Mouse (Mus musculus) T-helper 17 cell (primary cell): ENCODE measurements around the gene Ctrb1.
"Not testable (repeated sequence)": the region's sequence is repeated elsewhere in the genome, so short reads cannot be mapped to it uniquely, and the experiment has no call there.

Experiments
- in situ Hi-C, 2 experiments: fragments of 300-600 bp; cut with MboI, MseI; formaldehyde crosslinking; loops; 1 replicate in 1 of 2; 2 replicates in 1 of 2; pipeline ENCODE4 v1.15.1; 2025; ENCODE audit warnings: high pct_unique_total_duplicates in 2 of 2

Gene Ctrb1

DNA sequence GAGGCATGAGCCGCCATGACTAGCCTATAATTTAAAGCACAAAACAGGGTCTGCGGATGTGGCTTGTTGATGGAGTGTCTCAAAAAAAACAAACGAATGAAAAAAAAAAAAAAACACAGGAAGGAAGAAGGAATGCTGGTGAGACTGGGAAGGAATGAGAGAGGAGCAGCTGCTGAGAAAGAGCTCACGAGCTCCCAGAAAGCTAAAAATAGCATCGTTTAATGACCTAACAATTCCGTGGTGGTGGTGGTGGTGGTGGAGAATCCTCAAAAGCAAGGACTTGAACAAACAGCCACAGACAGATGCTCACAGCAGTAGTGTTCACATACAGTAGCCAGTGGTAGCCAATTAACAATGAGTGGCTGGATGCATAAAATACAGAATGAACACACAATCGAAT, 4.6 kb upstream of the Ctrb1 start:
- in situ Hi-C loops = no loop called here

DNA sequence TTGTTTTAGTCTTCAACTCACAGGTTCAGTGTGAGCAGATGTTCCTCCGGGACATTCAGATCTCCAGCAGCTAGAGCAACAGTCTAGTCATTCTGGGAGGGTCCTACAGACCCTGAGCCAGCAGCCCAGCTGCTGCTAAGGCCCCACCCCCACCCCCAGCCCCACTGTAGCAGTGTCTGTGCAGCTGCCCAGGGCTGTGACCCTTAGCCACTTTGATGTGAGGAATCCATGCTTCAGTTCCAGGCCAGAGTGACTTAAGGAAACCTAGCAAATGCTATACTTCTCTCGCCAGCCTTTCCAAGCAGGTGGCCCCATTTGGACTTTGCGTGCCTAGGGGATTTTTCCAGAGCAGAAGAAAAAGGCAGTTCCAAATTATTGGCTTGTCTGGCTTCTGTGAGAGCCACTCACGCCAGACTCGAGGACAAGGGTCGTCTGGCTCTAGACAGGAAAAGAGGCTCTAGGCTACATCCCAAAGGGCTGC, 2.5 kb upstream of the Ctrb1 start:
- in situ Hi-C loops = no loop called here

DNA sequence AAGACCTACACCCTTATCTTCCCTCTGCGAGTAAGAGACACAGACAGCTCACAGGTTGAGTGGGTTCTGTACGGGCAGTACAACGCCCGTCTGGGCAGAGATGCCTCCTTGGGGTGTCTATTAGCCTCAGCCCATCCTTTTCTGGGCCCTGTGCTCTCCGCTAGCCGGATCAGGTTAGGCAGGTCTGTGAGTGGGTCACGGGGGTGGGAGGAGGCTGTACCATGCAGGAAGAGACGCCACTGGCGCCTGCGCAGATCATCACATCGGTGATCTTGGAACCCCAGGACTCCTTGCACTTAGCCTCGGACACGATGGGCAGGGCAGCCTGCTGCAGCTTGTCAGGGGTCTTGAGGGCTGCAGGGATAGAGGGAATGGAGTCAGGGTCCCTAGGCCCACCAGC, 3.9 kb downstream of the Ctrb1 start:
- in situ Hi-C loops = no loop called here

DNA sequence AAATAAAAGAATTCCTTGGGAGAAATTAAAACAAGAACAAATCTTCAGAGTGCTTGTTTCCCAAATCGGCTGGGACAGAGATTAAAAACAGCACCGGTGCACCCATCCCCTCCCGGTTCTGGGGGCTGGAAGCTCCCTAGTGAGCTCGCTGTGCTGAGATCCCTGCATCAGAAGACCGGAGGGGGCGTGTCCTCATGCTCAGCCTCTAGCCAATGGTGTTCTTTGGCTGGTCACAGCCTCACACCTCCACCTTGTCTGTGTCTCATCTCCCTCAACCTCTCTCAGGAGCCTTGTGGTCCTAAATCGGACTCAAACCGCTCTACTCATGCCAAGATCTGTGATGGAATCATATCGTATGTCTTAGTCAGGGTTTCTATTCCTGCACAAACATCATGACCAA, 8.3 kb downstream of the Ctrb1 start:
- in situ Hi-C loops = no loop called here

DNA sequence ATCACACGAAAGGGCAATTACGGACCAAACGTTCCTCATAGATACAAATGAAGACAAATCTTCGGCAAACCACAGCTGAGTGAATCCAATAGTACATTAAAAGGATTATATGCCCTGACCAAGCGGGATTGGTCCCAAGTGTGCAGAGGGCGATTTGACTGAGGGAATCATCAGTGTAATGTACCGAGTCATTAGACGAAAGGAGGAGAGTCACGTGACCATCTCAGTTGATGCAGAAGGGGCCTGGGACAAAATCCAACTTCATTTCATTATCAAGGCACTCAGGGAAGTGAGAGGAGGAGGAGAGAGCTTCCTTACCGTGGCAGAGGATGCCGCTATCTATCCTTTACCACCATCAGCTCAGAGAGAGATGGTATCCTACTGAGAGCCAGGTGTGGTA, 9.7 kb downstream of the Ctrb1 start:
- in situ Hi-C loops = no loop called here

DNA sequence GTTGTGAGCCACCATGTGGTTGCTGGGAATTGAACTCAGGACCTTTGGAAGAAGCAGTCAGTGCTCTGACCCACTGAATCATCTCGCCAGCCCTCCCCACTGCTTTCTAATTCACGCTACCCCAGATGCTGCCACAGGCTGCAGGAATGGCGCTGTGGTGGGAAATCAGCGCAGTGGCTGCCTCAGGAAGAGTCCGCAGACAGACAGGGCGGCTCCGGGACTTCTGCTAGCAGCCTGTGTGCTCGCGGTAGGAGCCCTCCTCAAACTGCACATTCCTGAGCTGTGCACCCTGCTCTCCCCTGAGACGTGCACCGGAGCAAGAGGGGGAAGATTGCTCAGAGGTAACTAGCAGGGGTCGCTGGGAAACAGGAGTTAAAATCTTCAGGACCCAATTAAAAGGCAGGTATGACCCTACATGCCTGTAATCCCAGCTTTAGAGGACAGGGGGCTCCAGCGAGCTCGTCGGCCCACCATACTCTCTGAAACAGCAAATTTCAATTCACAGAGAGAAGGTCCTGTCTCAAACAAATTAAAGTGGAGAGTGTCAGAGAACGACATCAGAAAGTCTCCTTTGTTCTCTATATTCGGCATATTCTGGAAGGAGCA, 10.3 kb downstream of the Ctrb1 start:
- in situ Hi-C loops = no loop called here

DNA sequence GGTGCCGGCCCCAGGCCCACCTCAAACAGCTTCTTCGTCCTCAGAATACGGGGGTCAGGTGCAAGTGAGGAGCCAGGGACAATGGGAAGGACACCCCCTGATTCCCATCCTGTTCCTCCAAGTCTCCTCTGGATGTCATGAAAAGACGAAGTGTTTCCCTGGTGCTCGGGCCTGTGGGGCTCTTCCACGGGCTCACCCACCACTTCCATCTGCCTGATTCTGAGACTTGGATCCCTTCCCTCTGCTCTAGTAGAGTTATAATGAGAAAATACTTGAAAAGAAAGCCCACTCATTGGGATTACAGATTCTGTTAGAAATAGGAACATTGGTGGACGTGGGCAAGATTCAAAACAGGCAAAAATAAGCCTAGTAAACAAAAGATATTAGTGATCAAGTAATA, 12.0 kb downstream of the Ctrb1 start:
- in situ Hi-C loops = loop anchor here in 1 of 2 experiments (10.0 kb wide), 1 partner anchor 1464 kb away; the partner anchor contains the start of gene Cmtr2

DNA sequence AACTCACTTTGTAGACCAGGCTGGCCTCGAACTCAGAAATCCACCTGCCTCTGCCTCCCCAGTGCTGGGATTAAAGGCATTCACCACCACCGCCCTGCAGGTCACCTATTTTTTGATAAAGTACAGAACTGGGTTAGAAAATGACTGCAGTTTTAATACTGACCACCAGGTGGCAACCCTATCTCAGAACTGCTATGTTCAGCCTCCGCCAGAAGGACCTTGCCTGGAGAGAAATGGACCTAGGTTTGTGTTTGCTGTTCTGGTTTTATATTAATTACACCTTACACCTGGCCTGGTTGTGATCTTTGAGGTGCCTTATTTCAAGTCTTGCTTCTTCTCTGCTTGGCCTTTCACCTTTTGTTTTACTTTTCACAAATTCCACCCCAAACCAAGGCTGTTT, 12.7 kb downstream of the Ctrb1 start:
- in situ Hi-C loops = loop anchor here in 1 of 2 experiments (10.0 kb wide), 1 partner anchor 1463 kb away; the partner anchor contains the start of gene Cmtr2

DNA sequence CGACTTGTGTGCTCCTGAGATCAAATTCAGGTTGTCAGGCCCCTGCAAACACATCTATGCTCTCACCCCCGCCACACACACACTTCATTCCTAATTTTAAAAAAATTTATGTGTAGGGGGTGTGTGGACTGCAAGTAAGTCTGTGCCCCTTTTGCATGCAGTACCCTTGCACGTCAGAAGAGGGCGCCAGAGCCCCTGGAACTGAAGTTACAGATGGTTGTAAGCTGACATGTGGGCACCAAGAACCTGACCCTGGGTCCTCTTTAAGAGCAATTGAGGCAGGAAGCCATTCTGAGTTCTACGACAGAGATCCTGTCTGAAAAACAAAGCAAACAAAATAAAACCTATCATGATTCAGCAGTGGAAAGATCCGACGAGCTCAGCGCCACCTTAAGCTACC, 14.6 kb downstream of the Ctrb1 start:
- in situ Hi-C loops = loop anchor here in 1 of 2 experiments (10.0 kb wide), 1 partner anchor 1461 kb away; the partner anchor contains the start of gene Cmtr2

DNA sequence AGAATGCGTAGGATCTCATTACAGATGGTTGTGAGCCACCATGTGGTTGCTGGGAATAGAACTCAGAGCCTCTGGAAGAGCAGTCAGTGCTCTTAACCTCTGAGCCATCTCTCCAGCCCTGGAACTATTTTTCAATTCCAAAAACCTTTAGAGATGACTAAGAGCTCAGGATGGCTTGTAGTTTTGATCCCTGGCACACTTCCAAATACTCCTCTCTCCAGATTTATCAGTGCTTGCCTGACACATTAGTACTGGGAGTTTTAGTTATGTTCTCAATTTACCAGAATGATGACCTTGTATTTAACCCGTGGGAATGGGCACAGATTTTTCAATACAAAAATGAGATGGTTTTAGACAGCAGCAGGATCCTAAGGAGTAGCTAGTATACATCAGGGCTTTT, 24.1 kb downstream of the Ctrb1 start:
- in situ Hi-C loops = no loop called here

DNA sequence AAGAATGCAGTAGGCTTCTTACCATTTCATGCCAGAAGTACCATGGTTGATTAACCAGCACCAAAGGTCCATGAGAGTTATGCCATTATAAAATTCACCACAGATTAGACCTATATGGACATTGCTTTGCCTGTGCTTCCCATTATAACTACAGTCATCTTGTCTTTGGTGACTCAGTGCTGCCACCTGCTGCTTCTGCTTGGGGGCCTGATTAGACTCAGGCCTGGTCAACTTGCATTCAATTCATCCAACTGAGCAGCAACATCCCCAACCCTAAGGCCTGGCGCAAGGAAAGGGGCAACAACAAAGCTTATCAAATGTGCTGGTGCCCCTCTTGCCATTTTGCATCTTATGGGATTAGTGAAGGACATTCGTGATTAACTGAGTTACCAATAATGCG, 28.3 kb downstream of the Ctrb1 start:
- in situ Hi-C loops = no loop called here

DNA sequence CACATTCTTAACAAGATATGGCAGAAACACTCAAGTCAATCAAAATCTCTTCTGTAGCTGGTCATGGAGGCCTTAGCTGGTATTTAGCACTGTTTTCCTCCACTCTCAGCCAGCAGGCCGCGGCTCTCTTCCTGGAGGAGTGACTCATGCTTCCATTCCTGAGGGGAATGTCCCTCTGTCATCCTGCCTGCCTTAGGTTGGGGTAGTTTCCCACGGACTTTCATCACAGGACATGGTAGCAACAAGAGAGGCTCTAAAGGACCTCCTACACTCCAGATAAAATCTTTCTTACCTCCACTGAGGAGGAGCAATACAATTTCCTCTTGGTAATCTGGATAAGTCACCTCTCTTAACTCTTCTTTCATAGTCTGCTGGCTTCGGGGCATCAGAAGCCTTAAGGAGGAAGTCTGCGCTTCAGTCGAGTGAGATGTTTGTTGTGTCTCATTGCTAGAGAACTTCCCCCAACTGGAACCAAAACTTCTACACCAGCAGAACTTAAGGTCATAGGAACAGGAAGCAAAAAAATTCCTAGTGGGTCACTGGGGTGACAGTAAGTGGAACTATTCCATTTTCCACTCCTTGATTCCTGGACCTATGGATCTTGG, 31.9 kb downstream of the Ctrb1 start:
- in situ Hi-C loops = no loop called here

DNA sequence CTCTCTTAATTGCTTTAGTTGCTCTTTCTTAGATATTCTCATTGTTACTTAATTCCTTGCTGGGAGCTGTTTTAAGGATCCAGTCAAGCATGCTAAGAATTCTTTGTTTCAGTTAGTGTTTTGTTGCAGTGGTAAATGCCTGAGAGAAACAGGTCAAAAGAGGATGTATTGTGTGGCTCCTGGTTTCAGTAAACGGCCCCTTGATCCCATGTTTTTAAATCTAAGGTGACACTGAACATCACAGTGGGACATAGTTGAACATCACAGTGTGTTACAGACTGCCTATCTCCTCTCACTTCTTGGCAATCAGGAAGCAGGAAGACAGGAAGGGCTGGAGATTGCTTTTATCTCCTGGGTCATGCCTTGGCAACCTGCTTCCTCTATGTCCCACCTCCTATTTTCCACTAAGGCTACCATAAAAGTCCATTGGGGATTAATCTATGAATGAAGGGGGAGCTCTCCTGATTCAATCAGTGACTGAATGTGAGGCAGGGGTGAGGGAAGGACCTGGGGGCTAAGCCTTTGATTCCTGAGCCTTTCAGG, 33.4 kb downstream of the Ctrb1 start:
- in situ Hi-C loops = no loop called here

DNA sequence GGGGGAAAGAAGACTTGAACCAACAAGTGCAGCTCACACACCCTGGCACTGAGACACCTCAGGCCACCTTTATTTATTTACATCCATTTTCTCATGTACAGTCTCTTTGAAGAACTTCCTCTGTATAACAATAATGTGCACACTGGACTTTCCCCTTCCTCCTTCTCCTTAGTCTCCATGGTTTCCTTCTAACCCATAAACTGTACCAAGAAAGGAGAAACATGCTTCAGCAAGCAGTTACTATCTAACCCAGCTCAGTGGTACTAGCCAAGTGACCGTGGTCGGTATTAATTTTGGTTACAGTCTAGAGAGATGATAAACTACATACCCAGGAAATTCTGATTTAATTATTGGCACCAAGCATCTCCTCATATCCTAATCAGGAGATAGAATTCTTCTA, 37.3 kb downstream of the Ctrb1 start:
- in situ Hi-C loops = no loop called here

DNA sequence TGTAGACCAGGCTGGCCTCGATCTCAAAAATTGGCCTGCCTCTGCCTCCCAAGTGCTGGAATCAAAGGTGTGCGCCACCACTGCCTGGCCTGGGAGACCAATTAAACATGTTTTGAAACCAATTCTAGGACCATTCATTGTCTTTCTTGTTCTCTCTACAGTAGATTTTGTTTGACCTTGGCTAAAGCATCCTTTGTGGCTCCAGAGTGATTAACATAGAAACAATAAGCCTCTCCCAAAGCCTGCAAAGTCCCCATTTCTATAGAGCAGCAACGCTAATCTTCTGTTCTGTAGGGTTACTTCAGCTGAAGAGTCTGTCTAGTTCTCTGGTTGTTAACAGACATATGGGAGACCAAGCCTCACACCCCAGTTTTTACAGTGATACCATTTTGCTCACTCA, 40.2 kb downstream of the Ctrb1 start:
- in situ Hi-C loops = no loop called here

DNA sequence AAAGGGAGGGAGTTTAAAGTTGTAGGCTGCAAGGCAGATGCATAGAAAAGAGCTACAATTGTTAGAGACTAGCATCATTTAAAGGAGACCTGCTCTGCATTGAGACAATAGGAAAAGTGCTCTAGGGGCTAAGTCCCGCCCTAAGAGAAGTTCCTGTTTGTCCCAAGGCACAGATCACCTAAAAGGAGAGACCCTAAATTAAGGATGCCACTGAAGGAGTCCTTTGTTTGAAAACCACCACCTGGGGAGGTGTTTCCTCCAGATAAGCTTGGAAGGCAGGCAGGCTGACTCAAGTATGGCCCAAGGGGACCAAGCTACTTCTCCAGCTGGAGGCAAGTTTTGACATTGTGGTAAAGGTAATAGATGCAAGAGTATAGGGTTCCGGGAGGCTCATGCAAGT, 42.0 kb downstream of the Ctrb1 start:
- in situ Hi-C loops = no loop called here

DNA sequence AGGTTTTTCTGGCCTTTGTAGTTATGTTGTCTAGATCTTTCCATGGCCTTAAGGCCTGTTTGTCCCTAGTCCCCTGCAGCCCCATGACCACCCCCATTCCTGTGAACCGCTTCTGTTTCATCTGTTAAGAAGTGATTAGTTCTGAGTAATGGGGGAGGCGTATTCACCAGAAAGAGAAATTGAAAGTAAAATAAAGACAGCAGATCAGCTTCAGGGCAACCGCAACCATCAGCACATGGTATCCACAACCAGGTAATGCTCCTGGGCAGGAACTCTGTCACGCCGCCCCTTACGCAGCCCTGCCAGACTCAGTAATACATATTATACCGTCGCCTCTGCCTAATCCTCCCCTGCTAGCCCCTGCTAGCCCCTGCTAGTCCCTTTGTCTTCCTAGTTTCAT, 45.1 kb downstream of the Ctrb1 start:
- in situ Hi-C loops = no loop called here

DNA sequence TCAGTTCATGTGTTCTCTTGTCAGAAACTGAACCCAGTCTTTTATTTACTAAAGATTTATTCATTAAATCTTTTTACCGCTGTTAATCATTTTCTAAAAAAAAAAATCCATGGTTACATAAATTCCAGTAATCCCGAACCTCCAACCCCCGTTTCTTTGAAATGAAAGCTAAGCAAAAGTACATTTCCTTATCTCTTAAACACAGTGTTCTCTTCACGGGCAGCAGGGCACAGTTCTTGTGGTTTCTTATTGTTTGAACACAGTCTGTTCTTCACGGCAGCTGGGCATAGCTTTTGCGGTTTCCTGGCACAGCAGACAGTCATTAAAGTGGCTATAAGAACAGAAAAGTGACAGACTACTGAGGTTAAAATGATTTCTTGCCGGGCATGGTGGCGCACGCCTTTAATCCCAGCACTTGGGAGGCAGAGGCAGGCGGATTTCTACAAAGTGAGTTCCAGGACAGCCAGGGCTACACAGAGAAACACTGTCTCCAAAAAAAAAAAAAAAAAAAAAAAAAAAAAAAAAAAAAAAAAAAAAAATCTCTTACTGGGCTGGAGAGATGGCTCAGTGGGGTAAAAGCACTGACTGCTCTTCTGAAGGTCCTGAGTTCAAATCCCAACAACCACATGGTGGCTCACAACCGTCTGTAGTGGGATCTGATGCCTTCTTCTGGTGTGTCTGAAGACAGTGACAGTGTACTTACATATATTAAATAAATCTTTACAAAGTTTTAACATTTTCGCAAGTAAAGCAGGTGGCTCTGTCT, 46.3 kb downstream of the Ctrb1 start:
- in situ Hi-C loops = not testable (repeated sequence)

DNA sequence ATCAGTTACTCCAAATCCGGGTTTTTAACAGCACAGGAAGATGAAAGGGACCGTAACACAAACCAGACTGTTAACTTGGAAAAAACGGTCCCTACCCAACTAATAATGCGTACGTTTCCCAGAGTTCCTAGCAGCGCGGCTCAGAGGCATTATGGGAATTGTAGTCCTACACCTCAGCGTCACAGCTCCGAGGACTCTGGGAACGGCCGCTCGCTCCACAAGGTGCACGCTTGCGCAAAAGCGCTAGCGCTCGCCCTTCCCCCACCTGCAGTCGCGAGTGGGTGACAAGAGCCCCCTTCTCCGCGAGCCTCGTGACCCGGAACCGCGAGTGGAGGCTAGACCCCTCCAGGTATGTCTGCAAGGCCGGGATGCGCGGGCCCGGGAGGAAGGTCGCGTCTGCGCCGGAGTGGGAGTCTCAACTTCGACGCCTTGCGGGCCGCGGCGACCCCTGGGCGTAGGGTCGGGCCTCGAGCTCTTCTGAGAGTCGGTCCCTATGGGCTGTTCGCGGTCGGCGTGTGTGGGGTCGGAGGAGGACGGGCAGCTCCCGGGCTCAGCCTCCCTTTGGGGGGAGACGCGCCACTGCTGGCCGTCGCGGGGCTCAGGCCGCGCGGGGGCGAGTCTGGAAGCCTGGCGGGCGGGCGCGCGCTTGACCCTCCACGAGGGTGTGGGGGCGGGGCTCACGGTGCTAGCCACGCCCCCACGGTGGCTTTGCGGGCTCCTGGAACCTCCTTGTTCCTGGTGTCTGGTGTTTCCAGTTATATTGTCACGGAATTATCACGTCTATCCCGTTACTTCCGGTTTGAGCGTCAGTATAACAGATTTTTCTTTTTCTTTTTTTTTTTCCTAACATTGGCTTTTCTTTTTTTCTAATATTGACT, 47.3 kb downstream of the Ctrb1 start, which contains the start of gene Zfp1:
TSS of gene Zfp1 (plus strand) at position 138 of the 878 bp plus-strand sequence.
- in situ Hi-C loops = no loop called here

DNA sequence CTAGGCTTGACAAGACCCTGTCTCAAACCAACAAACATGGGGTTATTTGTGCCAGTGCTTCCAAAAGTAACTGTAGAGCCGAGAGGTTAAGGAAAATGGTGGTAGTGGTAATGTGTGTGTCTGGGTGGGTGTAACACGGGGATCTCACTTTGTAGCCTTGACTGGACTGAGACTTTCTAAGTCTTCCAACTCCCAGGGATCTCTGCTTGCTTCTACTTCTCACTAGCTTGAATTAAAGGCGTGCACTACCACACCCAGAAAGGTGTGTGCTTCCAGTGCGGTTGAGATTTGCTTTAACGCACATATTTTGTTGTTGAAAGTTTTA, 47.9 kb downstream of the Ctrb1 start:
- in situ Hi-C loops = no loop called here

DNA sequence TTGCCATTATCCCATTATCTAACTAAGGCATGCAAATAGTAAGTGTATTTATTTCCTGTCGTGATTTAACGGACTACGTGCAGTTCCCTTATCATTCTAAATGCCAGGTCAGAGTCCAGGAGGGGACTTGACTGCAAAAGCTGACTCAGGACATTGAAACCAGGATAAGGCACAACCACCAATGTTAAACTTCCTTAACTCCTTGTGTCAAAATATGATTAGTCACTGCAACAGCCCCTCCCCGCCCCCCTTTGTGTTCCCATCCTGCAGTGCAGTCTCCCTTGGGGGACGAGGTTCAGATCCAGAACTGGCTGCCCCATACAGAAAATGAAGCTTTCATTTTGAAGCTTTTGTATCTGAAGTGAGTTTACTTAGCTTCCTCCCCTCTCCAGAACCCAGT, 48.3 kb downstream of the Ctrb1 start:
- in situ Hi-C loops = no loop called here

DNA sequence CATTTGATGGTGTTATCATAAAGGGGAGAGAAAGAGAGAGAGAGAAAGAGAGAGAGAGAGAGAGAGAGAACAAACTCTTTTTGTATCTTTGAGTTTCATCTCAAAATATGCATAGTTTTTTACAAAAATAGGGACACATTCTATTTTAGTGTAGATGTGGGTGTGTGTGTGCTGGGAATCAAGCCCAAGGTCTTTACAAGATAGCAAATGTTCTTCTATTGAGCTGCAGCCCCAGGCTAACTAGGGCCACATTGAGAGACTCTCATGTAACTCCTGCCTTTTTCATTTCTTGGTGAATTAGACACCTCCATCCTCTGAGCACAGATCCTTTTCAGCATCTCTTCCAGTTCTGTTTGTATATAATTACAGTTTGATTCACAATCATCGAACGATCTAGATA, 49.7 kb downstream of the Ctrb1 start:
- in situ Hi-C loops = no loop called here
